Mouse (Mus musculus) heart, embryonic 12.5 days (tissue): ENCODE data around the gene Tbc1d13. TPM values are rescaled to one million over a fixed set of nuclear protein-coding genes. Genes with fewer than 3 reads are reported as not detected.

ENCODE experiments used
- ATAC-seq: fragments of 200-750 bp; cut with Nextera tagmentation; 2 replicates; pipeline ENCODE4 v1.8.0; 2017; ENCODE audit warnings: moderate TSS enrichment, moderate library complexity; ENCODE audit not compliant: insufficient number of reproducible peaks, low FRiP score
- H3K27ac ChIP-seq: fragments of 300-500 bp; sonication (generic); 2 replicates; pipeline ENCODE4 v1.5.1; 2016; ENCODE audit warnings: mild to moderate bottlenecking, moderate library complexity; ENCODE audit not compliant: poor library complexity, severe bottlenecking
- H3K27me3 ChIP-seq: fragments of 300-500 bp; sonication (generic); replicated peaks from 2 replicates; pipeline ENCODE4 v1.6.1; 2016; ENCODE audit warnings: mild to moderate bottlenecking, moderate library complexity
- H3K36me3 ChIP-seq: fragments of 300-500 bp; sonication (generic); 2 replicates; pipeline ENCODE4 v1.6.1; 2016; ENCODE audit warnings: mild to moderate bottlenecking, moderate library complexity
- H3K4me1 ChIP-seq: fragments of 300-500 bp; sonication (generic); replicated peaks from 2 replicates; pipeline ENCODE4 v1.6.1; 2016; ENCODE audit warnings: mild to moderate bottlenecking
- H3K4me2 ChIP-seq: fragments of 300-500 bp; sonication (generic); 2 replicates; pipeline ENCODE4 v1.6.1; 2016; ENCODE audit warnings: mild to moderate bottlenecking, moderate library complexity
- H3K4me3 ChIP-seq: fragments of 300-500 bp; sonication (generic); 2 replicates; pipeline ENCODE4 v1.5.1; 2016; ENCODE audit warnings: mild to moderate bottlenecking
- H3K9ac ChIP-seq: fragments of 300-500 bp; sonication (generic); 2 replicates; pipeline ENCODE4 v1.6.1; 2016; ENCODE audit warnings: mild to moderate bottlenecking, moderate library complexity
- H3K9me3 ChIP-seq: fragments of 300-500 bp; sonication (generic); replicated peaks from 2 replicates; pipeline ENCODE4 v1.6.1; 2016; ENCODE audit warnings: mild to moderate bottlenecking, moderate library complexity
- WGBS: fragments of 180-500 bp; shearing (Covaris S2); methylation state at CpG from one replicate; pipeline ENCODE4 v1.1.7; 2016; 5-methylcytosine and 5-hydroxymethylcytosine counted together
- polyA plus RNA-seq: library from polyadenylated mRNA; unstranded; fragments of >200 nt; fragmentation: Nextera tagmentation; extraction: Ambion mirVana; gene quantifications from 2 replicates; pipeline ENCODE4 v1.2.1, GENCODE M21; 2016

Tbc1d13 gene
- polyA plus RNA-seq, 1 experiment from 2014 or later = 5.4 TPM

DNA sequence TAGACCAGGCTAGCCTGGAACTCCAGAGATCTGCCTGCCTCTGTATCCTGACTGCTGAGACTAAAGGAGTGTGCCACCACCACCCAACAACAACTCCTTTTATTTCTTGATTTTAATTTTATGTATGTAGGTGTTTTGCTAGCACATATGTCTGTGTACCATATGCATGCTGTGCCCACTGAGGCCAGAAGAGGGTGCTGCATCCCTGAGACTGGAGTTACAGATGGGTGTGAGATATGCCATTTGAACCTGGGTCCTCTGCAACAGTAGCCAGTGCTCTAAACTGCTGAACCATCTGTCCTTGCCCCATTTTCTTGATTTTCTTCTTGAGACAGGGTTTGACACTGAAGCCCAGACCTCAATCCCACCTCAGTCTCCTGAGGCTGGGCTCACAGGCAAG lies 27.2 kb upstream of the Tbc1d13 start:
- Histone ChIP-seq H3K9ac (no peak overlapping the region), H3K36me3 (peaks cover 88% of the 10 kb centered on the region), H3K27ac (no peak overlapping the region), H3K9me3 (no peaks in the 10 kb centered on the region), H3K4me3 (no peak overlapping the region), H3K4me2 (no peak overlapping the region), H3K4me1 (peaks cover 7% of the 10 kb centered on the region; the same call in 1 of the 2 replicates), H3K27me3 (no peaks in the 10 kb centered on the region)
- no peak for ATAC-seq

GRCm38 (mm10) chr2:30107646-30108045 lies 25.9 kb upstream of the Tbc1d13 start:
- H3K27ac ChIP-seq = no peak overlapping the region
- H3K9me3 ChIP-seq = no peaks in the 10 kb centered on the region
- ATAC-seq = no peak
- no peak overlapping the region for H3K9ac ChIP-seq
- peaks cover 7% of the 10 kb centered on the region; the same call in 1 of the 2 replicates for H3K4me1 ChIP-seq
- H3K4me2 ChIP-seq = no peak overlapping the region
- no peaks in the 10 kb centered on the region for H3K27me3 ChIP-seq
- 88% methylated on average over 5 of the region's 5 CpGs for WGBS
- H3K36me3 ChIP-seq = peaks cover 84% of the 10 kb centered on the region
- no peak overlapping the region for H3K4me3 ChIP-seq

DNA sequence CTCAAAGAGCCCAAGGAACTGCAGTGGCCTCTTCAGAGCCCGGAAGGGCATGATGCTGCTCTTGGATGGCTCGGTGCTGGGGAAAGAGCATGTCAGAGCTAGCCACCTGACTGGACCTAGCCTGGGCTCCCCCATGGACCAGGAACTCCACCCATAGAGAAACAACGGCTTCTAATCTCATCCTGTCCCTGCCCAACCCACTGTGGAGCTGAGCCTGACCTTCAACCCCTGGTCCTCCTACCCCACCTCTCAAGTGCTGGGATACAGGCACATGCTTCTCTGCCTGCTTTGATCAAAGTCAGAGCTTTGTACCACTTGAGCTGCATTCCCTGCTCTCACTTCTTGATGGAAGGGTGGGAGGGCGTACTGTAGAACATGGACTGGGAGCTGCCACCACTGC lies 25.3 kb upstream of the Tbc1d13 start:
- Histone ChIP-seq H3K4me2 (no peak overlapping the region), H3K4me1 (peaks cover 7% of the 10 kb centered on the region; the same call in 1 of the 2 replicates), H3K9ac (no peak overlapping the region), H3K36me3 (peaks cover 84% of the 10 kb centered on the region), H3K9me3 (no peaks in the 10 kb centered on the region), H3K27me3 (no peaks in the 10 kb centered on the region), H3K27ac (no peak overlapping the region), H3K4me3 (no peak overlapping the region)
- no peak for ATAC-seq
- WGBS = 66% methylated on average over 4 of the region's 4 CpGs

GRCm38 (mm10) chr2:30111500-30111899 lies 22.0 kb upstream of the Tbc1d13 start:
- peaks cover 59% of the 10 kb centered on the region for H3K36me3 ChIP-seq
- peaks cover 7% of the 10 kb centered on the region; the same call in 1 of the 2 replicates for H3K4me1 ChIP-seq
- H3K27me3 ChIP-seq = no peaks in the 10 kb centered on the region
- H3K4me3 ChIP-seq = no peak overlapping the region
- H3K27ac ChIP-seq = no peak overlapping the region
- WGBS = 75% methylated on average over 2 of the region's 2 CpGs
- H3K9me3 ChIP-seq = no peaks in the 10 kb centered on the region
- no peak overlapping the region for H3K4me2 ChIP-seq
- no peak overlapping the region for H3K9ac ChIP-seq
- no peak for ATAC-seq

- Histone ChIP-seq H3K36me3 (peaks cover 49% of the 10 kb centered on the region), H3K27me3 (no peaks in the 10 kb centered on the region), H3K27ac (no peak overlapping the region), H3K4me1 (peaks cover 7% of the 10 kb centered on the region; the same call in 1 of the 2 replicates), H3K9me3 (no peaks in the 10 kb centered on the region), H3K9ac (no peak overlapping the region), H3K4me2 (no peak overlapping the region), H3K4me3 (no peak overlapping the region)
- WGBS = 69% methylated on average over 5 of the region's 5 CpGs
- ATAC-seq = no peak
Observed at GRCm38 (mm10) chr2:30112564-30112963, 21.0 kb upstream of the Tbc1d13 start.

DNA sequence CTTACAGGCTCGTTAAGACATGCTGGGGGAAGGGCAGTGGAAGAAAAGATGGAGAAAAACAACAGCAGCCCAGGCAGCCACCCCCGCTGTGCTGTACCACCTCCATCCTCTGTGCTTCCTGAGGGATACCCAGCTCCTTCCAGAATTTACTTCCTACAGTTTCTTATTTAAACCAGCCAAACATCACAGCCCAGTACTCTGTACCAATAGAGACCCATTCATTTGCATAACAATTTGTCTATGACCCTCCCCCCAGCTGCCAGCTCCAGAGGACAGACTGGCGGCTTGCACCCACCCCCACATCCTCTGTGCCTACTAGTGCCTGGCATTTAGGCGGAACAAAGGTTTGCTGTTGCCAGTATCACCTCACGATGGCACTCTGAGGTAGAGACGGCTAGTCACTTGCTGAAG lies 13.9 kb upstream of the Tbc1d13 start:
- no peak for ATAC-seq
- H3K4me1 ChIP-seq = peaks cover 13% of the 10 kb centered on the region

DNA sequence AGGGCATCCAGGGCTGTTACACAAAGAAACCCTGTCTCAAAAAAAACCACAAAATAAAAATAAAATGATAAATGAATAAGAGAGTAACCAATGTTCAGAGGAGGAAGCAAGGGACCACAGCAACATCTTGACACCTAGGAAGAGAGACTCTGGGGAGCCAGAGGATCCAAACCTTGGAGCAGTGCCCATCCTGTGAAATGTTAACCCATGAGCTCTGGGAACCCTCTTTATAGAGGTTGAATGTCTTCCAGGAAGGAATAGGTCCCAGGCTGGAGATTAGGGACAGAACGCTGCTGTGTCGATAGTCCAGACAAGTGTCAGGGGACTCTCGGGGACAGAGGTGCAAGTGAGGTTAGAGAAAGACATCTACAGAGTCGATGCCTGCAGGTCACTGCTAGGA lies 13.3 kb upstream of the Tbc1d13 start:
- H3K9ac ChIP-seq = no peak overlapping the region
- H3K36me3 ChIP-seq = peaks cover 8% of the 10 kb centered on the region; the same call in 1 of the 2 replicates
- no peak for ATAC-seq
- no peak overlapping the region for H3K27ac ChIP-seq
- peaks cover 19% of the 10 kb centered on the region for H3K4me1 ChIP-seq
- no peaks in the 10 kb centered on the region for H3K27me3 ChIP-seq
- 79% methylated on average over 4 of the region's 4 CpGs for whole genome bisulfite sequencing
- H3K4me2 ChIP-seq = no peak overlapping the region
- no peak overlapping the region for H3K4me3 ChIP-seq
- H3K9me3 ChIP-seq = no peaks in the 10 kb centered on the region

More for the DNA sequence above, 13.9 kb upstream of the Tbc1d13 start:
- 43% methylated on average over 6 of the region's 6 CpGs for WGBS
- Histone ChIP-seq H3K4me2 (no peak overlapping the region), H3K27ac (no peak overlapping the region), H3K9me3 (no peaks in the 10 kb centered on the region), H3K9ac (no peak overlapping the region), H3K36me3 (peaks cover 8% of the 10 kb centered on the region; the same call in 1 of the 2 replicates), H3K27me3 (no peaks in the 10 kb centered on the region), H3K4me3 (no peak overlapping the region)

- WGBS = 83% methylated on average over 5 of the region's 5 CpGs
- no peak overlapping the region for H3K9ac ChIP-seq
Observed at GRCm38 (mm10) chr2:30122766-30123165, 10.8 kb upstream of the Tbc1d13 start.

DNA sequence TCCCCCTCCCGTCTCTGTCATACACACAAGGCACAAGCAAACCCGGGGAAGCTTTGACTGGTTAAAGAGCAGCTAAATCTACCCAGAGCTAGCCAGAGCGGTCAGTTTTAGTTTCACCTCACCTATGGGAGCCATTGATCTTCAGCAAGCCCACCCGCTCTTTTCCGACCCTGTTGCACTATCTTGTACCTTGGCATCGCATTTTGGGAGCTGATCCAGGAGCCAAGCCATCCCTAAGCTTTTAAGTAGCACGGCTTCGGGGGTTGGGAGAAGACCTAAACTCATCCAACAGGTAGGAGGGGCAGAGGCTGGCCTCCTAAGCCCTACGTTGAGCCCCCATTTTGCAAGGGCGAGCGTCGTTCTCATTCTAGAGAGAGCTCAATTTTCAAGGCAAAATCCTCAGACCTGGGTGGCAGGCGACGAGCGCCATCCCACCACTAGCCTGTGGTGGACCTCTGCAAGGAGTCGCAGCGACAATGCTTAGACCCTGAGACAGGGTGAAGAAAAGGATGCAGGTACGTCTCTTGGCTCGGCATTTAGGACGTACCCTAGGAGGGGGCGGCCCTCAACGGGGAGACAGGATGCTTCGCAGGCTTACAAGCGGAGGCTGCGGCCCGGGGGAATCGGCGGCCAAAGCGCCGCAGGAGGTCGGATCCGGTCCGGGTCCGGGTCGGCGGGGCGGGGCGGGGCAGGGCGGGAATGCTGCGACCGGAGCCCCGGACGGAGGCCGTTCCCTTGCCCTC lies 9.6 kb upstream of the Tbc1d13 start:
- peak overlapping the region; percentile 90 for H3K4me2 ChIP-seq
- H3K36me3 ChIP-seq = peaks cover 8% of the 10 kb centered on the region; the same call in 1 of the 2 replicates
- H3K4me3 ChIP-seq = peak overlapping the region; percentile 88
- peak overlapping the region; percentile 86 for H3K27ac ChIP-seq
- H3K27me3 ChIP-seq = no peaks in the 10 kb centered on the region
- H3K9ac ChIP-seq = peak overlapping the region; percentile 93
- peaks cover 19% of the 10 kb centered on the region for H3K4me1 ChIP-seq
- no peaks in the 10 kb centered on the region for H3K9me3 ChIP-seq
- WGBS = 2% methylated on average over 37 of the region's 44 CpGs
- peak; percentile 62; the same call in 1 of the 2 replicates for ATAC-seq

More at GRCm38 (mm10) chr2:30122766-30123165, 10.8 kb upstream of the Tbc1d13 start:
- H3K4me3 ChIP-seq = 0 out of 2 replicates have a peak overlapping the region, but pooled peaks have one; percentile 88
- H3K9me3 ChIP-seq = no peaks in the 10 kb centered on the region
- peaks cover 19% of the 10 kb centered on the region for H3K4me1 ChIP-seq
- ATAC-seq = no peak
- no peaks in the 10 kb centered on the region for H3K27me3 ChIP-seq
- peaks cover 8% of the 10 kb centered on the region; the same call in 1 of the 2 replicates for H3K36me3 ChIP-seq
- no peak overlapping the region; the same call in 1 of the 2 replicates for H3K4me2 ChIP-seq
- H3K27ac ChIP-seq = no peak overlapping the region

GRCm38 (mm10) chr2:30124472-30125274 lies 8.9 kb upstream of the Tbc1d13 start, which contains the start of gene Zer1:
TSS of gene Zer1 (minus strand) at chr2:30124585.
- Histone ChIP-seq H3K36me3 (peaks cover 8% of the 10 kb centered on the region; the same call in 1 of the 2 replicates), H3K9ac (peak within 1 kb of the TSS; percentile 93), H3K9me3 (no peaks in the 10 kb centered on the region), H3K27ac (peak within 1 kb of the TSS; percentile 86), H3K4me1 (peaks cover 19% of the 10 kb centered on the region), H3K27me3 (0 out of 2 replicates have a peak, but pooled peaks cover 1% of the 10 kb centered on the region), H3K4me2 (peak within 1 kb of the TSS; percentile 90), H3K4me3 (peak within 1 kb of the TSS; percentile 88)
- 9% methylated on average over 31 of the region's 31 CpGs for WGBS
- ATAC-seq = peak; percentile 98

GRCm38 (mm10) chr2:30128789-30129188 lies 4.8 kb upstream of the Tbc1d13 start:
- Histone ChIP-seq H3K4me1 (peaks cover 15% of the 10 kb centered on the region), H3K9ac (no peak overlapping the region), H3K27ac (no peak overlapping the region), H3K4me3 (no peak overlapping the region), H3K36me3 (no peaks in the 10 kb centered on the region), H3K4me2 (no peak overlapping the region), H3K27me3 (0 out of 2 replicates have a peak, but pooled peaks cover 2% of the 10 kb centered on the region), H3K9me3 (no peaks in the 10 kb centered on the region)
- no peak for ATAC-seq
- WGBS = 22% methylated on average over 2 of the region's 2 CpGs
